19 mouse cellular contexts compared by ENCODE assay signal in the genomic region with DNA sequence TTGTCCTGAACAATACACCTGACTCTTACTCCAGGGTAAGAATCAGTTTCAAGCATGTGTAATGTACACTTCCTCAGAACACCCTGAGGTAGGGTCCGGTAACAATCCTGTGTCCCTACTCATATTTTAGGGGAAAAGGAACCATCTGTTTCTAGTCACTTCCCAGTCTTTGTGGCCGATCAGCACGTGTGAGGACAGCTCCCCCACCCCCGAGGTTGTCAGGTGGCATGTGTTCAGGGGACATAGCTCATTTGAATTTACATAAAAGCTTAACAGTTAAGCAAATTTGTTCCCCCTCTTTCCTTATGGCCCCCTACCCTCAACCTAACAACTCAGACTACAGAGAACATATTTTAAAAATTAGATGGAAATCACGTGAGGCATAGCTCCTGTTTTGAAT. TPM values are rescaled to one million over a fixed set of nuclear protein-coding genes. Genes with fewer than 3 reads are reported as not detected.
DNase-seq lines count a peak whose midpoint lies in the region; ATAC-seq lines count a peak whose summit lies in the region.
"Had no signal": no experiment of that assay in that cellular context is flagged by ENCODE, and none has a peak within 500 bp of the region (broad histone marks: within the 10 kb centered on the region; RNA-seq: fewer than 3 reads in every experiment).

No protein-coding gene starts in this region.

- no peak overlapping the region for H3K27ac ChIP-seq in heart, embryonic 12.5 days (ENCODE audit: poor library complexity, severe bottlenecking)
- H3K27ac ChIP-seq in embryonic facial prominence, embryonic 10.5 days (replicated peaks): no peak overlapping the region
- peak overlapping the region; percentile 100 for H3K27ac ChIP-seq in liver, embryonic 13.5 days
- H3K27ac ChIP-seq: forebrain, embryonic 15.5 days; heart, adult 2 months; kidney, embryonic 15.5 days had no signal

- no peak overlapping the region for H3K9ac ChIP-seq in heart, embryonic 12.5 days
- H3K9ac ChIP-seq in liver, embryonic 13.5 days: peak overlapping the region; percentile 100
- H3K9ac ChIP-seq: forebrain, embryonic 15.5 days; kidney, embryonic 15.5 days; limb, embryonic 15.5 days had no signal

- no peak for DNase-seq in heart, postnatal 25 days (ENCODE audit: low spot score)
- DNase-seq in B cell, adult 2 months: peak; percentile 62 to 67
- no peak for DNase-seq in embryonic facial prominence, embryonic 10.5 days (ENCODE audit: low spot score)
- no peak for DNase-seq in liver, embryonic 13.5 days
- DNase-seq in right cerebral cortex, adult 18-20 months: no peak
- no peak for DNase-seq in layer of hippocampus, postnatal 25 days (ENCODE audit: extremely low spot score in 1 of 2, low spot score in 1 of 2)
- no peak for DNase-seq in testis, postnatal 10 days (ENCODE audit: low spot score)
- DNase-seq: cerebellum, adult 11-12 months; gastrocnemius, adult 2 months; heart, adult 2 months; lung, postnatal 4 days; spleen, adult 18-20 months had no signal

- intact Hi-C loops in heart, postnatal 25 days (cut with DNase I): no loop called here

- ATAC-seq in heart, embryonic 12.5 days (ENCODE audit: insufficient number of reproducible peaks, low FRiP score): no peak
- ATAC-seq in liver, embryonic 13.5 days (ENCODE audit: low read depth): no peak
- ATAC-seq: CD4-positive, CD25-positive, alpha-beta regulatory T cell, adult 4 months; forebrain, embryonic 15.5 days; inflammation-experienced regulatory T-cells, adult 6 months had no signal

- peak overlapping the region; percentile 92 for H3K4me3 ChIP-seq in heart, embryonic 12.5 days
- peak overlapping the region; percentile 23; the same call in 1 of the 2 replicates for H3K4me3 ChIP-seq in embryonic facial prominence, embryonic 10.5 days
- peak overlapping the region; percentile 100 for H3K4me3 ChIP-seq in liver, embryonic 13.5 days (replicated peaks)
- H3K4me3 ChIP-seq: forebrain, embryonic 15.5 days; gastrocnemius, adult 2 months; heart, adult 2 months; kidney, embryonic 15.5 days; limb, embryonic 15.5 days had no signal

- WGBS in heart, embryonic 12.5 days: 59% methylated on average over 5 of the region's 5 CpGs
- WGBS in embryonic facial prominence, embryonic 10.5 days: 46% methylated on average over 5 of the region's 5 CpGs
- 30% methylated on average over 5 of the region's 5 CpGs for WGBS in liver, embryonic 13.5 days (ENCODE audit: insufficient replicate concordance)

- H3K36me3 ChIP-seq in heart, embryonic 12.5 days: no peaks in the 10 kb centered on the region
- H3K36me3 ChIP-seq in embryonic facial prominence, embryonic 10.5 days (replicated peaks): no peaks in the 10 kb centered on the region
- peaks cover 58% of the 10 kb centered on the region for H3K36me3 ChIP-seq in liver, embryonic 13.5 days
- H3K36me3 ChIP-seq: forebrain, embryonic 15.5 days; kidney, embryonic 15.5 days; limb, embryonic 15.5 days had no signal

- peaks cover 16% of the 10 kb centered on the region for H3K4me1 ChIP-seq in heart, embryonic 12.5 days (replicated peaks)
- peaks cover 49% of the 10 kb centered on the region for H3K4me1 ChIP-seq in embryonic facial prominence, embryonic 10.5 days
- H3K4me1 ChIP-seq in liver, embryonic 13.5 days (replicated peaks): peaks cover 87% of the 10 kb centered on the region

- H3K4me2 ChIP-seq in heart, embryonic 12.5 days: no peak overlapping the region
- peak overlapping the region; percentile 86 for H3K4me2 ChIP-seq in liver, embryonic 13.5 days
- H3K4me2 ChIP-seq: forebrain, embryonic 15.5 days; kidney, embryonic 15.5 days; midbrain, embryonic 11.5 days had no signal

- H3K9me3 ChIP-seq in heart, embryonic 12.5 days (replicated peaks): no peaks in the 10 kb centered on the region
- H3K9me3 ChIP-seq in embryonic facial prominence, embryonic 10.5 days: no peaks in the 10 kb centered on the region
- no peaks in the 10 kb centered on the region for H3K9me3 ChIP-seq in liver, embryonic 13.5 days (replicated peaks)
- H3K9me3 ChIP-seq: forebrain, embryonic 15.5 days; kidney, embryonic 15.5 days; limb, embryonic 15.5 days had no signal

- no peaks in the 10 kb centered on the region for H3K27me3 ChIP-seq in heart, embryonic 12.5 days (replicated peaks)
- peaks cover 6% of the 10 kb centered on the region; the same call in 1 of the 2 replicates for H3K27me3 ChIP-seq in embryonic facial prominence, embryonic 10.5 days (replicated peaks; ENCODE audit: low read depth, poor library complexity, severe bottlenecking)
- no peaks in the 10 kb centered on the region for H3K27me3 ChIP-seq in liver, embryonic 13.5 days
- H3K27me3 ChIP-seq: kidney, embryonic 15.5 days; limb, embryonic 15.5 days had no signal

RNA-seq across cellular contexts. Expression of gene Fam117a, which starts 3.8 kb away (rescaled TPM):
- 12.9 and 13.9 TPM in 2 replicates for polyA plus RNA-seq in heart, embryonic 12.5 days (2016; fragmentation: Nextera tagmentation; extraction: Ambion mirVana)
- 1 to 10 TPM; 7.8 to 8.8 TPM for total RNA-seq in heart, postnatal 25 days (2021)
- 10.9 and 11.9 TPM in 2 replicates for polyA plus RNA-seq in embryonic facial prominence, embryonic 10.5 days (2016; fragmentation: Nextera tagmentation; extraction: Ambion mirVana)
- polyA plus RNA-seq in liver, embryonic 13.5 days (2015; fragmentation: Nextera tagmentation; extraction: Ambion mirVana): 58.0 and 64.5 TPM in 2 replicates
- total RNA-seq in layer of hippocampus, postnatal 25 days (2021): 1 to 10 TPM; 3.2 to 7.2 TPM

RNA-seq across cellular contexts. Expression of gene Kat7, which starts 30.6 kb away (rescaled TPM):
- polyA plus RNA-seq in heart, embryonic 12.5 days (2016; fragmentation: Nextera tagmentation; extraction: Ambion mirVana): 56.0 and 58.3 TPM in 2 replicates
- total RNA-seq in heart, postnatal 25 days (2021): 10 to 100 TPM; 26.9 to 28.5 TPM
- 84.2 and 96.8 TPM in 2 replicates for polyA plus RNA-seq in embryonic facial prominence, embryonic 10.5 days (2016; fragmentation: Nextera tagmentation; extraction: Ambion mirVana)
- 33.4 and 39.7 TPM in 2 replicates for polyA plus RNA-seq in liver, embryonic 13.5 days (2015; fragmentation: Nextera tagmentation; extraction: Ambion mirVana)
- total RNA-seq in layer of hippocampus, postnatal 25 days (2021): 10 to 100 TPM; 74.8 to 75.5 TPM

RNA-seq across cellular contexts. Expression of gene Slc35b1, which starts 43.8 kb away (rescaled TPM):
- polyA plus RNA-seq in heart, embryonic 12.5 days (2016; fragmentation: Nextera tagmentation; extraction: Ambion mirVana): 86.0 and 86.5 TPM in 2 replicates
- 10 to 100 TPM; 36.6 to 43.4 TPM for total RNA-seq in heart, postnatal 25 days (2021)
- polyA plus RNA-seq in embryonic facial prominence, embryonic 10.5 days (2016; fragmentation: Nextera tagmentation; extraction: Ambion mirVana): 116 and 122 TPM in 2 replicates
- 54.7 and 58.1 TPM in 2 replicates for polyA plus RNA-seq in liver, embryonic 13.5 days (2015; fragmentation: Nextera tagmentation; extraction: Ambion mirVana)
- 10 to 100 TPM; 69.7 to 69.9 TPM for total RNA-seq in layer of hippocampus, postnatal 25 days (2021)

Comparison
In these comparisons a context has a peak if more than half of its experiments do, and no peak if none do; other contexts are left out.
1. H3K4me3 ChIP-seq: peak in every context shown above with its lines; median percentile 100 in liver, embryonic 13.5 days; 92 in heart, embryonic 12.5 days; 23 in embryonic facial prominence, embryonic 10.5 days.
2. DNase-seq: peak in B cell, adult 2 months (2 of 2); none in heart, postnatal 25 days (single experiment), embryonic facial prominence, embryonic 10.5 days (single experiment), liver, embryonic 13.5 days (single experiment), right cerebral cortex, adult 18-20 months (single experiment), layer of hippocampus, postnatal 25 days (0 of 2) and testis, postnatal 10 days (single experiment).